Mouse (Mus musculus): ENCODE data around the gene Mageb18. TPM values are rescaled to one million over a fixed set of nuclear protein-coding genes. Genes with fewer than 3 reads are reported as not detected.

Gene Mageb18
- total RNA-seq (2012; rRNA removed) (not detected in 2 replicates), total RNA-seq (2014; rRNA removed) (not detected in 2 replicates), polyA plus RNA-seq (2012; ENCODE audit: insufficient read length, low read depth) (not detected in 2 replicates)

GRCm38 (mm10) chrX:92599472-92599871 lies at the start of gene Mageb18:
Gene Mageb18, minus strand, starts transcription at chrX:92599572.
- TF ChIP-seq PAX5 (IDR thresholded peaks at IDR 0.05; ENCODE audit: low read length), result no peak
- TF ChIP-seq KAT2A (IDR thresholded peaks at IDR 0.05; ENCODE audit: insufficient replicate concordance, low read length), result no peak
- TF ChIP-seq CTCF (conservative IDR thresholded peaks at IDR 0.05 in 1 of 2, IDR thresholded peaks at IDR 0.05 in 1 of 2; ENCODE audit: low read depth in 2 of 2, low read length in 2 of 2), result no peak
- no peak for TF ChIP-seq NELFE (IDR thresholded peaks at IDR 0.05; ENCODE audit: low read depth, low read length)
- TF ChIP-seq HCFC1 (IDR thresholded peaks at IDR 0.05; ENCODE audit: low read depth, low read length), result no peak
- Histone ChIP-seq H3K27me3 (replicated peaks) (no peaks in the 10 kb centered on the region), H3K79me2 (replicated peaks; ENCODE audit: control insufficient read depth, extremely low read depth, insufficient read depth, poor library complexity, severe bottlenecking) (no peaks in the 10 kb centered on the region), H3K36me3 (replicated peaks in 1 of 2; ENCODE audit: control insufficient read depth in 1 of 2, insufficient read depth in 1 of 2, low read length in 1 of 2) (no peaks in the 10 kb centered on the region), H3K4me3 (replicated peaks in 1 of 3; ENCODE audit: low read depth in 2 of 3, low read length in 2 of 3, poor library complexity in 1 of 3) (no peak within 1 kb of the TSS), H3K4me2 (ENCODE audit: insufficient read depth, low read depth, poor library complexity, severe bottlenecking) (no peak within 1 kb of the TSS), H3K4me1 (ENCODE audit: control insufficient read depth in 1 of 2, insufficient read depth in 2 of 2) (no peaks in the 10 kb centered on the region), H3K9ac (ENCODE audit: insufficient read depth, low read depth) (no peak within 1 kb of the TSS), H3K9me3 (replicated peaks; ENCODE audit: low read length) (no peaks in the 10 kb centered on the region), H3K27ac (ENCODE audit: insufficient read depth, low read depth) (no peak within 1 kb of the TSS)
- dilution Hi-C loops (cut with MboI; ENCODE audit: extremely low pct_ligation_motif_present, extremely low pct_unique_long_range_greater_than_20kb, low sequenced_read_pairs) (no loop called here), in situ Hi-C loops (cut with MboI; ENCODE audit: low pct_ligation_motif_present, low pct_unique_long_range_greater_than_20kb, low sequenced_read_pairs) (no loop called here)
- no peak for DNase-seq (ENCODE audit: extremely low read depth)

- dilution Hi-C loops (cut with MboI; ENCODE audit: extremely low pct_ligation_motif_present, extremely low pct_unique_long_range_greater_than_20kb, low sequenced_read_pairs) (no loop called here), in situ Hi-C loops (cut with MboI; ENCODE audit: low pct_ligation_motif_present, low pct_unique_long_range_greater_than_20kb, low sequenced_read_pairs) (no loop called here)
- H3K79me2 ChIP-seq (replicated peaks; ENCODE audit: control insufficient read depth, extremely low read depth, insufficient read depth, poor library complexity, severe bottlenecking), result no peaks in the 10 kb centered on the region
- H3K27ac ChIP-seq (ENCODE audit: insufficient read depth, low read depth), result no peak overlapping the region
- no peaks in the 10 kb centered on the region for H3K36me3 ChIP-seq (replicated peaks in 1 of 2; ENCODE audit: control insufficient read depth in 1 of 2, insufficient read depth in 1 of 2, low read length in 1 of 2)
- H3K9ac ChIP-seq (ENCODE audit: insufficient read depth, low read depth), result no peak overlapping the region
- no peaks in the 10 kb centered on the region for H3K9me3 ChIP-seq (replicated peaks; ENCODE audit: low read length)
- no peaks in the 10 kb centered on the region for H3K4me1 ChIP-seq (ENCODE audit: control insufficient read depth in 1 of 2, insufficient read depth in 2 of 2)
- no peak overlapping the region for H3K4me2 ChIP-seq (ENCODE audit: insufficient read depth, low read depth, poor library complexity, severe bottlenecking)
- DNase-seq (ENCODE audit: extremely low read depth), result no peak
- H3K27me3 ChIP-seq (replicated peaks), result no peaks in the 10 kb centered on the region
- no peak for TF ChIP-seq ZNF384 (IDR thresholded peaks at IDR 0.05; ENCODE audit: low read depth, low read length)
- no peak for TF ChIP-seq USF2 (conservative IDR thresholded peaks at IDR 0.05; ENCODE audit: low read depth, low read length)
- TF ChIP-seq ZC3H11A (IDR thresholded peaks at IDR 0.05; ENCODE audit: low read depth, low read length), result no peak
- TF ChIP-seq MXI1 (IDR thresholded peaks at IDR 0.05; ENCODE audit: low read depth, low read length), result no peak
- no peak for TF ChIP-seq EP300 (IDR thresholded peaks at IDR 0.05; ENCODE audit: low read length)
- TF ChIP-seq RAD21 (IDR thresholded peaks at IDR 0.05; ENCODE audit: low read depth, low read length), result no peak
- no peak for TF ChIP-seq NELFE (IDR thresholded peaks at IDR 0.05; ENCODE audit: low read depth, low read length)
- no peak for TF ChIP-seq MAX (IDR thresholded peaks at IDR 0.05; ENCODE audit: low read length)
- TF ChIP-seq E2F4 (IDR thresholded peaks at IDR 0.05; ENCODE audit: insufficient replicate concordance, low read depth, low read length), result no peak
- TF ChIP-seq MAFK (IDR thresholded peaks at IDR 0.05; ENCODE audit: insufficient replicate concordance, low read length), result no peak
- no peak for TF ChIP-seq HCFC1 (IDR thresholded peaks at IDR 0.05; ENCODE audit: low read depth, low read length)
- no peak for TF ChIP-seq CHD1 (IDR thresholded peaks at IDR 0.05; ENCODE audit: low read depth, low read length)
- TF ChIP-seq PAX5 (IDR thresholded peaks at IDR 0.05; ENCODE audit: low read length), result no peak
- TF ChIP-seq KAT2A (IDR thresholded peaks at IDR 0.05; ENCODE audit: insufficient replicate concordance, low read length), result no peak
- TF ChIP-seq ELF1 (IDR thresholded peaks at IDR 0.05; ENCODE audit: low read depth, low read length), result no peak
- TF ChIP-seq CTCF (conservative IDR thresholded peaks at IDR 0.05 in 1 of 2, IDR thresholded peaks at IDR 0.05 in 1 of 2; ENCODE audit: low read depth in 2 of 2, low read length in 2 of 2), result no peak
- no peak overlapping the region for H3K4me3 ChIP-seq (replicated peaks in 1 of 3; ENCODE audit: low read depth in 2 of 3, low read length in 2 of 3, poor library complexity in 1 of 3)
These were observed 13.4 kb upstream of the Mageb18 start for GRCm38 (mm10) chrX:92612788-92613187.
